Mouse (Mus musculus): ENCODE data around the gene Dchs1.

DNA sequence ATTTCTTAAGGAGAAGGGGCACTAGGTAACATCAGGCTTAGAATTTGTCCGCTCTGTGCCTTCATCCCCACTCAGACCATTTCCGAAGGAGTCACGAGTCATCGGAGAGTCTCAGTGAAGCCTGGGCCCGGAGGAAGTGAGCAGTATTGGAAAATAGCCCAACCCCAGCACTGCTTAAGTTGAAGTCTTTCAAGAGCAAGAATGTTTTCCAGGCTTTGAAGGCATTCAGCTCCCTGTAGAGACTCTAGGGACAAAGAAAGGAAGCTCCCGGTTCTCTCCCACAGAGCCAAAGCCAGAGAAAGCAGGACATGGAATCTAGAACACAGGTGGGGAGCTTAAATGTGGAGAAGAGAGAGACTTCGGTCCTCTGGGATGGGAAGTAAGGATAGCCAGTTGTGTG lies 6.2 kb upstream of the Dchs1 start:
- TF ChIP-seq POLR2A (IDR thresholded peaks at IDR 0.05; ENCODE audit: insufficient read length, low read depth) (no peak), REST (IDR thresholded peaks at IDR 0.05; ENCODE audit: insufficient read depth, insufficient read length) (no peak), CEBPB (IDR thresholded peaks at IDR 0.05; ENCODE audit: insufficient read depth, poor library complexity, severe bottlenecking) (no peak), E2F4 (IDR thresholded peaks at IDR 0.05; ENCODE audit: insufficient read depth) (no peak), TCF12 (IDR thresholded peaks at IDR 0.05; ENCODE audit: insufficient read depth, poor library complexity, severe bottlenecking) (no peak), MYOD1 (IDR thresholded peaks at IDR 0.05; ENCODE audit: control insufficient read depth in 1 of 3, insufficient read length in 2 of 3, low read depth in 2 of 3) (no peak)

Data from myocyte (in vitro differentiated cells).